Mouse (Mus musculus): Measurements from ENCODE around the gene Galm. TPM values are rescaled to one million over a fixed set of nuclear protein-coding genes. Genes with fewer than 3 reads are reported as not detected.

The Galm gene
- 10 to 100 TPM; 12.4 to 14.5 TPM for total RNA-seq (2023)

GRCm38 (mm10) chr17:80127331-80128251 is at the start of gene Galm:
Gene Galm, plus strand, starts transcription at chr17:80127471.

DNA sequence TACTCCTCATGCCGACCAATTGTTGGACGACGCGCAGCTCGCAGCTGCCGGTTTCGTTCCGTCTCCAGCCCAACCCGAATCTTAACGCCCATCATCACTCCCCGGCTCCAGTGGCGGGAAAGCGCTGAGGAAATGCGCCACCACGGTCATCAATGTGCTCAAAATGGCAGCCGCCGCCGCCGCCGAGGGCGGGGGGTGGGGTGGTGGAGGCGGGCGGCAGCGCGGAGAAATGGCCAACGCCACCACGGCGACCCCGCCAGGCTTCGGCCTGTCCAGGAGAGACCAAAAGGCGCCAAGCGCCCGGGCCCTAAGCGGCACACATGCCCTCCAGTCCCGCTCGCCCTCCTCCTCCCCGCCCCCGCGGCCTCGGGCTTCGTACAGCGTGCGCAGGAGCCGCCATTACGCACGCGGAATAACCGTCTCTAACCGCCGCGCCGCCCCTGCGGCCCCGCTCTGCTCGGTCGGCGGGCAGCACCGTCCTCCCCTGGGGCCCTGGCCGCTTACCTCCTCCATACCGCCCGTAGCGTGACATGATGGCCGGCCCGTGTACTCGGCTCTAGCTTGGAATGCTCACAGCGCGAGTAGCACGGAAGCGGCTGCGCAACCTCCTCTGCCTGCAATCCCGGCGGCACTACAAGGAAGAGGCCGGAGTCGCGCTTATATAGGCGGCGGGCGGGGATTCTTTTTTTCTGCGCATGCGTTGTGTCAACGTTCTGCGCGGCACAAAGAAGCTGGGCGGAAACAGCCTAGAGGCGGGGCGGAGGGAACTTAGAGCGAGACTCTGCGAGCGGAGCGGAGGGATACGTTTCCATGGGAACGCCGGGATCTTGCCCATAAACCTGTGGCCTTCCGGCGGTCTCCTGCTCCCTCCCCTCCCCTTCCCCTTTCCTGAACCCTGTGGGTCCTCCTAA is 79.7 kb downstream of the Galm start, which contains the start of the genes Srsf7 and Ttc39d:
Gene Srsf7, minus strand, starts transcription at position 637 of the 911 bp plus-strand sequence.
Gene Ttc39d, plus strand, starts transcription at position 790 of the 911 bp plus-strand sequence.

DNA sequence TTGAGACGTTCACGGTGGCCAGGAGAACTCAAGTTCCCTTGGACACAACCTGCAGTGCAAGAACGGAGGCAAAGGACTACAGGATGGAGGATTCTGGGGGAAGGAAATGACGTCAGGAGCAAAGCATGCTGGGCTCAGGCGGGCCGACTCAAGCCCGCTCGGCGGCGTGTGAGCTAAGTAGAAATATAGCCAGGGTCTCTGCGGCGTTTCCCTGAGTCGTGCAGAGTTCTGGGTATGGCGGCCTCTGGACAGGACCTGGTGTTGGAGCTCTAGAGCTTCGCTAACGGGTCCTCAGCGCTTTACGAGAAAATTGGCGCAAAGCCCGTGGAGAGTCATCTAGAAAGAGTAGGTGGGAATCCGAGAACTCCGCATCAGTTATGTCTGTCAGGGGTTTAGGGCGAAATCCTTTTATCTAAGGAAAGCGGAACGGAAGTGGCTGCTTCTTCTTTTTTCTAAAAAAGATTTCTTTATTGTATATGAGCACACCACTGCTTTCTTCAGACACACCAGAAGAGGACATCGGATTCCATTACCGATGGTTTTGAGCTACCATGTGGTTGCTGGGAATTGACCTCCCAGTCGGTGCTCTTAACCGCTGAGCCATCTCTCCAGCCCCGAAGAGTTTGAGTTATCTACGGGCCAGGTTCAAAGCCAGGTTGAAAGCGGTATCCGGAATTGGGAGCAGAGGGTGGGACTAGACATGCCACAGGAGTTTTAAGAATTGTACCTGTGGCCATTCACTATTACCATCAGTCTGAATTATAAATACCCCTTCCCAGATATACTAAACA is 97.2 kb downstream of the Galm start, which contains the start of gene Gemin6:
Gene Gemin6, plus strand, starts transcription at position 116 of the 791 bp plus-strand sequence.

Other genes with a start within 250 kb of the Galm start
- 10 to 100 TPM; 26.1 to 32.8 TPM for gene Atl2, start 231.3 kb upstream of the Galm start, total RNA-seq (2023)
- 10 to 100 TPM; 72.3 to 79.6 TPM for gene Hnrnpll, start 65.1 kb upstream of the Galm start, total RNA-seq (2023)
- 100 to 1,000 TPM; 140 to 148 TPM for gene Srsf7, start 79.8 kb downstream of the Galm start, total RNA-seq (2023)
- not detected for gene Ttc39d, start 80.0 kb downstream of the Galm start, total RNA-seq (2023)
- gene Gemin6, start 97.0 kb downstream of the Galm start, total RNA-seq (2023), result 1 to 10 TPM; 1.9 to 2.1 TPM
- 1 to 10 TPM in 1 of 2 experiments, not detected in 1; 1.4 TPM for gene Morn2, start 162.7 kb downstream of the Galm start, total RNA-seq (2023)
- gene Dhx57, start 163.0 kb downstream of the Galm start, total RNA-seq (2023), result 10 to 100 TPM; 10.2 to 12.0 TPM
- not detected for gene Arhgef33, start 179.9 kb downstream of the Galm start, total RNA-seq (2023)
- gene Gm10190, start 246.1 kb downstream of the Galm start, total RNA-seq (2023), result not detected

Data from neutrophil, adult 59 days (primary cell).